Mouse (Mus musculus): ENCODE data around the gene Fgfr2.

The Fgfr2 gene

DNA sequence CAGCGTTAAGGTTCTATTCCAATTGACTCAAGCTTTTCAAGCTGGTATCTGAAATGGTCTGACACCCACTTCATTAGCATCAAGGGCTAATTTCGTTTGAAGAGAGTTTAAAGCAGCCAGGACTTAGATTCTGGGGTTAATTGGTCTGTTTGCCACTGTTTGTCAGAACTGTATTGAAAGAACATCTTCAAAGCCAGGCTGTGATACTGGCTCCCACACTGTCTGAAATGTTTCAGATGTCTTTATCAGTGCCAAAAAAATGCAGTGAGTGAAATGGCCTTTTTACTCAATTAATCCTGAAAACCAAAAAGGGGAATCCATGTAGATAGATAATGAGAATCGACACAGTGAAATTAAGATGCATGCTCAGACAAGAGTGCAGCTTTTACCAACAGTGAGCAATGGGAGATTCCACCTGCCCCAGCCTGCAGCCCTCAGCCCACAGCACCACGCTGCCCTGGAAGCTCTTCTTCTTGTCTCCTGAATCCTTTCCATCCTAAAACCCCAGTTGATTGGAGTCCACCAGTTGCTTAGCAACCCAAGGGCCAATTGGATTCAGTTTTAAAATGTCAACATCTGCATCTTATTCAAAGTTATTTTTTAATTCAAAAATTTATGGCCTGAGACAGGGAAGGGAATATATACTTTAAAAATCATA lies 3005.6 kb downstream of the Fgfr2 start:
- DNase-seq (ENCODE audit: low read depth): no peak

- no peak for DNase-seq (ENCODE audit: low read depth)
Observed at GRCm38 (mm10) chr7:130114436-130114835, 3008.7 kb downstream of the Fgfr2 start.

Measured in 416B (cell line).